Mouse (Mus musculus) v-Abl transformed pro-B cells (cell line): ENCODE data around the gene Hacl1.

Source experiments
- in situ Hi-C, 2 experiments: fragments of 400-800 bp; cut with MboI; formaldehyde crosslinking; loops; one replicate each; pipeline ENCODE4 v1.15.1; 2025; ENCODE audit not compliant: unreplicated experiment in 2 of 2

The Hacl1 gene

DNA sequence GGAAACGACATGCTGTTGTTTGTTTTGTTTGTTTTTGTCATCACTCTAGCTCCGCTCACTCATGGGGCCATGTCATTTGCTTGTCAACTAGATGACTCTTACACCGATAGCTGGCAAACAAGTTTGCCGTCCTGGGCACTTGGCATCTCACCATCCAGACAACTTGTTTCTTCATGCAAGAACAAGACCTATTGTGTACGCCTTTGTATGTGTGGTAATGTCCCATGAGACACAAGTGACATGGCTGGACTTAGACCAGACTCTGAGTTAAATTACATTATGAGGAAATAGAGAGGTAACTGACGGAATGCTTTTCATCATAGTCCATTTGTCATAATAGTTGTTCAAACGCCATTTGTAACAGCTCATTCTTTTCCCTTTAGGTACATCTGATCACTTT is 4.8 kb upstream of the Hacl1 start:
- in situ Hi-C loops = loop anchor here in 1 of 2 experiments (10.0 to 25.0 kb wide), 4 partner anchors 289 to 841 kb away; no protein-coding TSS in a partner anchor

DNA sequence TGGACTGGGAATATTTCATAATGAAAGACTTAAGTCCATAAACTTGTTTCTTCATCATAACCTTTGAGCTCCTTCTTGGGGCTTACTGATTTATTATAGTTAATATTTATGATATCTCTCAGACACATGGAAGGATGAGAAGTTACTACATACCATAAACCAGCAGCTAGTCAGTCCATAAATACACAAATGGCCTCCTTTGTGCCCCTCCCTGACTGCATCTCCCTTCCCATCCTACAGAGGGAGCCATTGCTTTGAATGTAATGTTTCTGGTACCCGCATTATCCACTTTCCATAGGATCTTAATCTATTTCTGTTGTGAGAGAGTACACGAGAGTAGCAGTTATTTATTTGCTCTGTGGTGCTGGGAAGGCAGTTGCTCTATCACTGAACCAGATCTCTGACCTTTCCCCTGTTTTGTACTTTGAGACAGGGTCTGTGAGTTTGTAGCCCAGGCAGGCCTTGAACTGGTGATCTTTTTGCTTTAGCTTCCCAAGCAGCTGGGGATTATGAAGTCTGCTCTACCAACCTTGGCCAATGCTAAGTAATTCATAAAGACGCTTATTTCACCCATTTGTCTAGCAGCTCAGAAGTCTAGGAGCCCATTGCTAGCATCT is 4.0 kb upstream of the Hacl1 start:
- in situ Hi-C loops = loop anchor here in 1 of 2 experiments (10.0 to 25.0 kb wide), 4 partner anchors 290 to 842 kb away; no protein-coding TSS in a partner anchor

DNA sequence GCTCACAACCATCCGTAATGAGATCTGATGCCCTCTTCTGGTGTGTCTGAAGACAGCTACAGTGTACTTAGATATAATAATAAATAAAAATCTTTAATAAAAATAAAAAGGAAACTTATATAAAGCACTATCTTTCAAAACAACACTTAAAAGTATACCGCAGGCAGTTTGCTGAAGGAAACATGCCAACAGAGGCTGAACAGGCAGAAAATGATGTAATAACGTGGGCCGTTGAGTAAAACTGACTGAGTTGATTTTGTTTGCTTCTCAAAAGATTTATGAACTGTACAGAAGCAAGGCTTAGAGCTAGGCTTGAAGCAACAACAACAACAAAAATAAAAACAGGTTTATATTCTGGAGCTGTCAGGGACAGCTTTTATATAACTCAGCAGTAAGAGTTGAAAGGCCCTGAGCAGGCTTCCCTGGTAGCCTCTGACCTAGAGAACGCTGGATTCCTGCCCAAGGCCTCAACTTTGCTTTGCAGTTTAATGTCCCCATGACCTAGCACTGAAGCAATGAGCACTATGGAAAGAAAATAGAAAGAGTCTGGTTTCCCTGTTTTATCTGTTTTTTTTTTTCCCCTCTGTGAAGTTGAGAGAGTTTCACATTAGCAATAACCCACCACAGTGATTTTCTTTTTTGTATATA is 3.2 kb upstream of the Hacl1 start:
- in situ Hi-C loops = loop anchor here in 1 of 2 experiments (10.0 to 25.0 kb wide), 4 partner anchors 290 to 843 kb away; no protein-coding TSS in a partner anchor

DNA sequence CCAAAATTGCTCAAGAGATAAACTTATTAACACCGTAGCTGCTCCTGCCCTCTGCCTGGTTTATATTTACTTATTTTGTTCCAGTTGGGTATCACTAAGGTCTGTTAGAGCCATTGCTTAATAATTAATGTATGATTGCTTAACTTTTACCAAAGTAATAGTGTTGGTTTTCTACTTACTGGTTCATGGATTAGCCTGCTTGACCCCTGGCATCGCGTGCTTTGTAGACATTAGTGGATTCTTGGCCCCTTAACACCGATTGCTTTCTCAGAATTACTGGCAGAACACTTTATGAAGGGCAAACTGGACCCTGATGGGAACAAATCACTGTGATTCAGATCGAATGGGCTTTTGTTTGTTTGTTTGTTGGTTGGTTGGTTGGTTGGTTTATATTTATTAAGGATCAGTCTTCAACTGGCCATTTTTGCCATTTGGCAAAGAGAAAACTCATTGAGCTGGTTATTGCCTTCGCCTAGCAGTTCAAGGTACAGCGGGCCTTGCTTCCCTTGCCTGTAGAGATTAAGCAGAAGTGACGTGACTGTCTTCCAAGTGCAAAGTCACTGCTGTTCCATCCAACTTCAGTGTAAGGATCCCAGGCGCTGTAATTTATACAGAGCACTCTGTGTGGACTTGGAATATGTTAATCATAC is 545 bp upstream of the Hacl1 start:
- in situ Hi-C loops = loop anchor here in 1 of 2 experiments (10.0 to 25.0 kb wide), 4 partner anchors 293 to 846 kb away; no protein-coding TSS in a partner anchor

DNA sequence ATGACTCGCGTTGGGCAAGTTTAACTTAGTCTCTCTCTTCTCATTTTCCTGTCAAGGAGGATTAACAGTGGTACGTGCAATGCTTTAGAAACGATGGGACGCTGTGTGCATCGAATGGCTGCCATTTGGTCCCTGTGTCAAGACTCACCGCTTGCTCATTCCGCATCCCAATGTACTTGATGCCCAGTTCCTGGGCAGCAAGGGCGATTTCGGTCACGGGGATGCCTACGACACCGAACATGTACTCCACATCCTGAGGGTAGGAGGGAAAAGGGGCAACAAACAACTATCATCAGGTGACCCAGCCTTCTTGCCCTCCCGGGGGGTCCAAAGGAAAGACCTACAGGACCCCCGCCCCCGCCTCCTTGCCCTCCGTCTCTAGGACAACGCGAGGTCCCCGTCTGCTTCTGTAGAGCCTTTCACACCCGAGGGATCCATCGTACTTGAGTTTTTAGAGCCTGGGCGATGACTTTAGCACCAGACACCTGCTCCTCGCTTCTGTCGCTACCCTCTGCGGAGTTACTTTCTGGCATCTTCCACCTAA is 668 bp downstream of the Hacl1 start, which contains the start of gene Gm49387:
TSS of gene Gm49387 (minus strand) at position 533 of the 544 bp plus-strand sequence.
- in situ Hi-C loops = loop anchor here in 1 of 2 experiments (10.0 to 25.0 kb wide), 4 partner anchors 294 to 847 kb away; no protein-coding TSS in a partner anchor

DNA sequence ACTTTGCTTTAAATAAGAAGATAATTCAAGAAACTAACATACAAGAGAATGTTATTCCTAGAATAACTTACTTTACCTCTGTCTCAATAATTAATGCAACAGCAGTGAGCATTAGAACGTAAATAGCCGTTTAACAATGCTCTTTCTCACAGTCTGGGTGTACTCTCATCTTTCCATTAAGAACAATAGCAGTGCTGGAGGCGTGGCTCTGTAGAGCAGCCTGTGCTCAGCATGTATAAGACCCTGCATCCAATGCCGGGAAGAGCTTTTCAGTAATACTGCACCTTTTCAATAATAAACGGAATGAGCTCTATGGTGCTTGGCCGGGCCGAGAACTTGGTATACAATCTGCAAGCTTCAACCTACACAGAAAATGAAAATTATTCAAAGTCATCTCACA is 10.4 kb downstream of the Hacl1 start:
- in situ Hi-C loops = loop anchor here in 1 of 2 experiments (25.0 kb wide), 1 partner anchor 857 kb away; no protein-coding TSS in a partner anchor

DNA sequence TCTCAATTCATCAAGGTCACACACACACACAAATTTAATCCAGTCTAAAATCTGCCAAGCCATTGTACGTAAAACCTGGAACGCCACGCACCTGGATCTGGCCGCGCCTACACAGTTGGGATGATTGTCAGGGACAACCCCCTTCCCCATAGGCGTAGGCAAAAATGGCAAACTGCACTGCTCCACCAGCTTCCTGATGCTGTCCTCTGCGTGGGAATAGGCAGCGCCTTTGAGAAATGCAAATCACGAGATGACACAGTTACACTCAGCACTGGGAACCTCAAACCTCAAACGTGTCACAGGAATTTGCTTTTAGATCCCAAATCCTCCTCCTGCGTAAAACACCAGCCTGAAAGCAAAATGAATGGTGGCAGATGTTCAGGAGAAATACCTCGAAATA is 18.3 kb downstream of the Hacl1 start:
- in situ Hi-C loops = no loop called here

DNA sequence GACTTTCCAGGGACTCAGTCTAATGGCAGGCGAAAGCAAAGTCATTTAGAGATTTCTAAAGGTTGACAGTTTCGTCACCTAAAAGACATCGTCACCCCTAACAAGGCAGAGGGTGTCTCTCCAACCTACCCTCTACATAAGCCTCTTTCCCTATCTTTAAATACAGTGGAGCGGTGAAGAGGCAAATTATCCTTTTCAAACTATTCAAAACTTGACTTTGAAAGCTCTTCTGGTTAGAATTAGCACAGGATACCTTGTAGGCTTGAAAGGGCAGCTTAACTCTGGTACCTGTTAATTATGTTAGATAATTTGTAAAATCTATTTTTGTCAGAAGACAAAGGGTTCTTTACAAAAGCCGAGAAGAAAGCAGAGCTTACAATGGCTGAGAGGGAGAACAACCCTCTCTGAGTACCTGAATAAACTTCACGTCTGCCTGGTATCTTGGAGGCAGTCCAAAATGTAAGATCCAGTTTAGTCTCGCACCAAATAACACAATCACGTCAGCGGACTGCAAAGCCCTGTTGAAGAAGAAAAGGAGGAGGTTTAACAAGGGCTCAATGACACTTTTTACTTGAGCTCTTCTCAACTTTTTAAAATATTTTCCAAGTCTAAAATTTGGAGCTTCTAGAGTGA is 20.4 kb downstream of the Hacl1 start:
- in situ Hi-C loops = no loop called here

DNA sequence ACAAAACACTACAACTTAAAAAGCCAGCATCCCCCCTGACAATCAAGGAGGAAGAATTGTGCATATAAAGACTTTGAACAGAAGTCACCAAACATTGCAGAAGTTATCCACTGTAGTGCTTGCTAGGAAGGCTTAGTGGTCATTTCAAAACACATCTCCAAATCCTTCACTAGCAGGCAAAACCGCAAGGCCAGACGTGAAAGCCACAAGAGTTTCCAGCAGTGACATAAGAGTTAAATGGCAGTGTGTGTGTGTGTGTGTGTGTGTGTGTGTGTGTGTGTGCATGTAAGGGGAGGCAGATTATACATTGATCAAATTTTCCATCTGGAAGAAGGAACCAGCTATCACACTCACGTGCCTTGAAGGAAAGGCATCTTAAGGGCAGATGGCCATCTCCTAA is 23.1 kb downstream of the Hacl1 start:
- in situ Hi-C loops = no loop called here

DNA sequence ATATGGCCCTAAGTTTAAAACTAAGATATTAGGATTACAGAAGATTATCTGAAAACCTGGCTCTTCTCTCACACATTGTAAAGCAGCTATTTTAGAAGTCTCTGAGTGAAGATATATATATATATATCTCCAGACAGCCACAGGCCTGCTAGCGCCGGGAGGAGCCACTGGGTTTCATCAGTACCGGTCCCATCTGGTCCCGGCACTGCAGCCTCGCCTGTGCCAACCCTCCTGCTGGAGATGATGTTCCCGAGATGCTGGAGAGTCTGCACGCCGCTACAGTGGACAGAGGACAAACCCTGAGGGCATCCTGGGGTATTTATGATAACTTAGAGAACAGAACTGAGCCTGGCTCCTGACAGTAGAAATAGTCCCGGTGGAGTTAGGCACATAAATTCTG is 23.9 kb downstream of the Hacl1 start:
- in situ Hi-C loops = no loop called here

DNA sequence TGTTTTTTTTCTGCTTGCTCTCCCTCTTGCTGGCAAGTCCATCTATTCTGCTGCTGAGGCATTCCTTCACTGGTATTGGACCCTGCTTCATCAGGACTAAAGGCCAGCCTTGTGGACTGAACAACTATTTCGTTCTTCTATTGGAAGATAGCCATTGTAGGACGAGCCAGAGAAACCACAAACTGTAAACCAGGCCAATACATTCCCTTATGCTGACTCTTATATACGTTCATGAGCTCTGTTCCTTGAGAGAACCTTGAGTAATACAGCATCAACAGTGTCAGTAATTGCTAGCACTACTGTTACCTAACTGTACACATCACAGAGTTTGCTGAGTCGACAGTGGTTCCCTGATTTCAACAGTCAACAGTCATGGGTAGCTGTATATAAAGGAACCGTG is 27.4 kb downstream of the Hacl1 start:
- in situ Hi-C loops = no loop called here

DNA sequence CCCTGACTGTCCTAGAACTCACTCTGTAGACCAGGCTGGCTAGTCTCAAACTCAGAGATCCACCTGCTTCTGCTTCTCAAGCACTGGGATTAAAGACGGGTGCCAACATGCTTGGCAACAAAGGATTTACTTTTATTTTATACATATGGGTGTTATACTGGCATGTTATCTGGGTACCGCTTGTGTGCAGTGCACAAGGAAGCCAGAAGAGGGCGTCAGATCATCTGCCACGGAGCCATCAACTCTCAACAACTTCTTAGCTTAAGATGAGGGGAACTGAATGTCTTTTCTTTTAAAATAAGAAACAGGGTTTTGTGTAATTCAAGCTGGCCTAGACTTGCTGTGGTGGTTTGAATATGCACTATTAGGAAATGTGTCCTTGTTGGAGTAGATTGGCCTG is 29.1 kb downstream of the Hacl1 start:
- in situ Hi-C loops = no loop called here

DNA sequence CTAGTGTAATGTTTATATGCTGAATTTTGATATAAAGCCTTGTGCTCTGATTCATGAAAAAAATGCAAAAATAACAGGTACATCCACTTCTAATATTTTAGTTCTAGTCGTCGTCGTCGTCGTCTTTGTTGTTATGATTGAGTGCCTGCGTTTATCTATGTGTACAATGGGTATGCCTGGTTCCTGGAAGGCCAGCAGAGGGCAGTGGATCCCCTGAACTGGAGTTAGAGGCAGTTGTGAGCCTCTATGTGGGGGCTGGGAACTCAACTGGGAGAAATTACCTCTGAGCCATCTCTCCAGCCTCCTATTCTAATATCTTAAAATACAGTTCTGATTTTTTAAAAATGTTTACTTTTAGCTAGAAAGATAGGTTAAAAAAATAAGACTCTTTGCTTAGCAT is 35.6 kb downstream of the Hacl1 start:
- in situ Hi-C loops = loop anchor here (5.0 to 10.0 kb wide), 3 partner anchors 88 to 241 kb away; no protein-coding TSS in a partner anchor

DNA sequence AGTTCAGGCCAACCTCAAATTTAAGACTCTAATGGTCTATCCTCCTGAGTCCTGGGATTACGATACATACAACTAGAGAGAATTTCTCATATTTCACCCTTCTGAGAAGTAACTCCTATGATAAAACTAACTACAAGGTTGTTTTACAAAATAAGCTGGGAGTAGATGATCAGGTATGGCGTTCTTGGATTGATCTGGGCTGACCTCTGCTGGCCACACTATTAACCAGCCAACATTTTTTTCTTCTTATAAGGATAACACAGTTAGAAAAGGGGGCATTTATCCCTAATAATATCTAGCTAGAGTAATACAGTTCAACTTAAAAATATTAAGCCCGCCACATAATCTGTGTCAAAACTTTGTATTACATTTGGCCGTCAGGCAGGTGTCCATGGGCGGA is 36.2 kb downstream of the Hacl1 start:
- in situ Hi-C loops = loop anchor here (5.0 to 10.0 kb wide), 3 partner anchors 88 to 240 kb away; no protein-coding TSS in a partner anchor

DNA sequence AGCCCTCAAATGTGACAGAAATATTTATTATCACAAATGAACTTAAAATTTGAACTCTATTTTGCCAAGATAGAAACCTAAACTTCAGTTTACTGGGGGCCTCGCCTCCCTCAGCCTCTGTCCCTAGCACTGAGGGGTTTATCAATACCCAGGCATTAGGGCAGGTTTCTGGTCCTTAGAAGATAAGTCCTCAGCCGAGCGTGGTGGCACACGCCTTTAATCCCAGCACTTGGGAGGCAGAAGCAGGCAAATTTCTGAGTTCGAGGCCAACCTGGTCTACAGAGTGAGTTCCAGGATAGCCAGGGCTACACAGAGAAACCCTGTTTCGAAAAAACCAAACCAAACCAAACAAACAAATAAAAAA is 38.5 kb downstream of the Hacl1 start:
- in situ Hi-C loops = loop anchor here (10.0 kb wide), 2 partner anchors 228 to 238 kb away; no protein-coding TSS in a partner anchor

DNA sequence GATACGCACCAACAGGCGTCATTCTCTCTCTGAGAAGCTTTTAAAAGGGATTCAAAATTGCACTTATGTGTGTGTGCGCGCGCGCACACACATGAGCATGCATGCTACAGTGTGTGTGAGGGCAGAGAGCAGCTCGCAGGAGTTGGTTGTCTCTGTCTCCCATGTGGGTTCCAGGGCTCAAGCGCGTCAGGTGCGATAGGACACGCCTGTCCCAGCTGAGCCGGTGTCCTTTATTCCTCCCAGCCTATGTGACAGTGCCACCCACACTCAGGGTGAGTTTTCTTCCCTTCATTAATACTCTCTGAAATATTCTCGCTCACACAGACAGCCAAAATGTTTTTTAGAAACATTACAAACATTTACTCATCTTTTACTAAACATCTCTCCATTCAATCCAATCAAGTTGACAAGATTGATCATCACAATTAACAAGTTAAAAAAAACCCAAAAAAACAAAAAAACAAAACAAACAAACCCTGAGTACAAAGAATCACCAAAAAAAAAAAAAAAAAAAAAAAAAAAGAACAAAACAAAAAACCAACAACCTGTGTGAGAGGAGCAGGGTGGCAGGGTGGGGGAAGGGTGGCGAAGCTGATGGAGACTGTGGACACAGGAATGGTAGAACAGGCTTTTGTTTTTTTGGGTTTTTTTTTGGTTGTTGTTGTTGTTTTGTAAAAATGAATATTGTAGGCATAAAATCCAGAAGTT is 39.0 kb downstream of the Hacl1 start:
- in situ Hi-C loops = loop anchor here (10.0 kb wide), 2 partner anchors 227 to 237 kb away; no protein-coding TSS in a partner anchor

DNA sequence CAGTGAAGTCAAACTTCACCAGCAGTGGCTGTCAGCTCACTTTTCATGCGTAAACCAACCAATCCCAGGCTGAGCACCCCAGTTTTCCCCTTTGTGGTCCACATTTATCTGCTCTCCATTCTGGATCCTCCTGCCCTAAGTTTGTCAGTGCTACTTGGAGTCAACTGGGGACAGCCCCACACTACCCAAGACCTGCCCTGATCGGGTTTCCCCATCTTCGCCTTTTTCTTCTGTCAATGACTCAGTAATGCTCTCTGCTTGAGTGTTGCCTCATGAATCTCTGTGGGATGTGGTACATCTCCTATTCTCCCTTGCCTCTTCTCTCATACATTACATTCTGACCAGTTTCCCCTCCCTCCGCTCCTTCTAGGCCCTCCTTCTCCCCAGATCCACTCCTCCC is 43.6 kb downstream of the Hacl1 start:
- in situ Hi-C loops = no loop called here

DNA sequence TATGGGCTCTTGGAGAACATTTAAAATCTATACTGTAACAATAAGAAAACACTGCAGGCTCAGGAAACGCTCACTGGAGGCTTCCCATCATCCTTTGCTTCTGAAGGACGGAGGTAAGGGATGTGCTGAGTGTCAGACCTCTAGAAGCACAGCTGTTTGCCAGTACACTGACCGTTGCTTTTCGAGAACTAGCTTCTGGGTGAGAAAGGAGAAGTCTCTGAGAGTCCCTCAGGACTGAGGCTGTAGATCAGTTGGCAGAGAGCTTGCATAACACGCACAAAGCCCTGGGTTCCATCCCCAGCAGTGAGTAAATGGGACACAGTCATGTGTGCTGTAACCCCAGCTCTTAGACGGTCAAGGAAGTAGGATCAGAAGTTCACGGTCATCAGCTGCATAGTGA is 44.7 kb downstream of the Hacl1 start:
- in situ Hi-C loops = no loop called here

DNA sequence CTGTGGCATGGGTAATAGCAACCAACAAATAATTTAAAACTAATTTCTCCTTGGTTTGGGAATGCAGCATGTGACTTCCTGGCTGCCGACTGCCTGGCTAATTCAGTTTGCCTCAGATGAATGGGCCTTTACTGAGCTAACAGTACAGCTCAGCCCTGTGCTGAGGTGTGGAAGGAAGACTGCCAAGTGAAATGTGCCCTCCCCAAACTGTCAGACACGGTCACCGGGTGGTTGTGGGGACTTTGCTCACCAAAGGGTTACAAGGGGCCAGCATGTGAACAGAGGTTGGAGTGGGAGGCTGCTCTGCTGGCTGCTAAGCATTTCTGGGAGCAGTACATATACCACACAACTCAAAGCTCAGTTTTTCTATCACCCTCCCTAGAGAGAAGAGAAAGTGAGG is 46.4 kb downstream of the Hacl1 start:
- in situ Hi-C loops = no loop called here

DNA sequence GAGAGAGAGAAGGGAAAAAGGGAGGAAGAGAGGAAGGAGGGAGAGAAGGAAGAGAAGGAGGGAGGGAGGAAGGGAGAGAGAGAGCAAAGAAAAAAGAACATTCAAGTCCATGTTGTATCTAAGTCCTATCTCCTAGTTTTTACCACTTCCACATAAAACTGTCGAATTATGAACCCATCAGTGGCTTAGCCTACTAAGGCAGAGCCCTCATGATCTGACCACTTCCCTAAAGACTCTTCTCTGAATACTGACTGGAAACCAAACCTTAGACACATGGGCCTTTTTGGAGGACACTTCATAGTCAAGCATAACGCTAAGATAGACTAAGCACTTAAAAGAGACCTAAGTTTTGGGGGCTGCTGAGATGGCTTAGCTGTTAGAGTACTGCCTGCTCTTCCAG is 48.0 kb downstream of the Hacl1 start:
- in situ Hi-C loops = no loop called here
